Mouse (Mus musculus): ENCODE results near the gene Alkbh6.

DNA sequence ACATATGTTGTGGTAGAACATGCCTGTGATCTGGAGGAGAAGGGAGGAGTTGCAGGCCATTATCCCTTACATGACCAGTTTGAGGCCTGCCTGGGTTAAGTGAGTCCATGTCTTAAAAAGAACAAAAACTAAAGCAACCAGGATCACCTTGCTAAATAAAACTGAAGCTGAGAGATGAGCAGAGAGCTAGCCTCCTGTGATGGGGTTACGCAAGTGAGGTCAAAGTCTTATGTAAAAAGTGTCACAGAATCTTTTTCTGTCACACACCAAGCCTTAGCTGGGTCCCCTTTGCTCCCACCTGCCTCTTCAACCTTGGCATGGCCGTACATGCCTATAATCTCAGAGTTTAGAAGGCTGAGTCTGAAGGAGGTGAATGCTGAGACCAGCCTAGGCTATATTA, 12.4 kb downstream of the Alkbh6 start:
- no peak for TF ChIP-seq CTCF (IDR thresholded peaks at IDR 0.05; ENCODE audit: insufficient read depth, low read length)
- no peak for TF ChIP-seq POLR2A (IDR thresholded peaks at IDR 0.05; ENCODE audit: borderline replicate concordance, extremely low read depth, low read depth, low read length)
